Mouse (Mus musculus) yolk sac, embryonic 10.5 days (tissue): ENCODE measurements around the gene Creb3l1.

ENCODE experiments used
- DNase-seq: peaks from one replicate; pipeline ENCODE4 v3.0.0-alpha.2; 2017; ENCODE audit warnings: low spot score

The Creb3l1 gene

DNA sequence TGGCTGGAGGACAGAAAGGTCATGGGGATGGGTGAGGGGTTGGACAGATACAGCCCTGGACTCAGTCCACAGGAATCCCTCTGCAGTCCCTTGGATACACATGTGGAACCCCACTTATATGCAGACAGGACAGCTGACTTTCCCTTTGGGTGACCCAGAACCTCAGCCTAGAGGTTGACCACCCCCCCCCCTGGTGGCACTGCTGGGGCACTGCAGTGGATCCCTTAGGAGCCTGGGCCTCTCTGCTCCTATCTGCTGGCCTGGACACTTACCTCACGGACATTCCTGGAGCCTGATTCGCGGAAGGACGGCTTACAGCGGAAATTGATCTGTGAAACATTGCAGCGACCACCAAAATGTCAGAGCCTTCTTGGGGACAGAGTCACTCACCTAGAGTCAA lies 81.9 kb downstream of the Creb3l1 start:
- DNase-seq: no peak

DNA sequence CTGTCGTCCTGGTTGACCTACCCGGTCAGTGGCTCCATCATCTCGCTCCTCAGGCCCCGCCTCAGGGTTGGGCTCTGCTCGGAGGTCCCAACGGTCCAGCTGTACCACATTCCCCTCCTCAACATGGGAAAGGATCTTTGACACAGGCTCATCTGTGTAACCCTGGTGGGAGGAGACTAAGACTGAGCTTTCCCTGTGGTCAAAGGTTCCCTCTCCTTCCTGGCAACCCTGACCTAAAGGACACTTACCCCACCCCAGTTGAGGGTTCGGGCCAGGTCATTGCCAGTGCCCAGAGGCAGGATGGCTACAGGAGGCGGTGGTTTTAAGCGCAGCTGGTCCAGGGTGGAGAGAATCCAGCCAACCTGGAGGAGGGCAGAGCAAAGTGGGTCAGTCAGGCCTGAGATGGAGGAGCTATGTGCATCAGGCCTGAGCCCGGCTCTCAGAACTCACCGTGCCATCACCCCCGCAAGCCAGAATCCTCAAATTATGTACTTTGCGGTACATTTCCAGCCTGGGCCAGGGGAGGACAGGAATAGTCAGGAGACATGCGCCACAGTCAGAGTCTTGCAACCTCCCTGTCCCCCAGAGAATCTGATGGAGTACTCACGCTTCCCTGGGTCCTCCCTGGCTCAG lies 84.9 kb downstream of the Creb3l1 start:
- DNase-seq: no peak

DNA sequence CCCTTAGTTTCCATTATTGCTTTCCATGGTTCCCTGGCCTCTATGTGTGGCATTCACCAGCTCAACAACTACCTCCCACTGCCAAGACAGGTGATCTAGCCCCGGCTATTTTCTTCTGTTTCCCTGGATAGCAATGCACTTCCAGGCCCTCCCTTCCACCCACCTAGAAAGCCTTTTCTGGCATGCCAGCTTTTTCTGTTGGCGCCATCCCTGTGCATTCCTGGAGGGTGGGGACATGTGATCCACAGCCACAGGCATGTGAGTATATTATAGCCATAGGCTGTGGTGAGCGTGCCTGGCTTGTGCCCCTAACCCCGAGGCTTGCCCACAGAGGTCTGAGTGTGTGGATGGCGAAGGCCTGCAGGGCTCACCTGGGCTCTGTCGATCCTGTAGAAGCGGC lies 88.1 kb downstream of the Creb3l1 start:
- no peak for DNase-seq

DNA sequence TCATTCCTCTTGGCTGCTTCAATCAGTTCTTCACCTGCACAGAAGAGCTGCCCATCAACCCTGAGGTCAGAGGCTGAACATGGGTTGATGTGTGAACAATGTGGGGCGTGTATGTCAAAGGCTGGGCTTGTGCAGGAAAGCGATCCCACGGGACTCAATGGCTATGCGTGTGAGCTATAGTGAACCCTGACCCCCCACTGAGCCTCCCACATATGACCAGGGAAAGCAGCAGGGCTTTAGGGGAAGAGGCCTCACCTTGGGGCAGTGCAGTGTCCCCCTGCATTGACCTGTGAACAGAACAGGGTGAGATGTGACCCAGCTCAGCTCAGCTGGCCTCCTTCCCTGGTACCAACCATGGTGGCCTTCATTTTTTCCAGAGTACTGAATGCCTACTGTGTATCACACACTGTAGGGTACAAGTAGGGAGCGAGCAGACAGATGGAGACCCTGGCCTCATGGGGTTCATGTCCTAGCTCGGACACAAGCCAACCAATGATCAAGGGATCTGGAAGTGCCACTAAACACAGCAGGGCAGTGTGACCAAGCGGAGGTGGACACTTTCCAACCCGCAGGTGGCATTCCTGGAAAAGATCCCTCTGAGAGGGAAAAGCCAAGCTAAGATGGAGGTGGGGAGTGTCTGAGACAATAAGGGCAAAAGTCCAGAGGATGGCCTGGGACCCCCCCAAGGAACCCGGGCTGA lies 89.3 kb downstream of the Creb3l1 start:
- no peak for DNase-seq

DNA sequence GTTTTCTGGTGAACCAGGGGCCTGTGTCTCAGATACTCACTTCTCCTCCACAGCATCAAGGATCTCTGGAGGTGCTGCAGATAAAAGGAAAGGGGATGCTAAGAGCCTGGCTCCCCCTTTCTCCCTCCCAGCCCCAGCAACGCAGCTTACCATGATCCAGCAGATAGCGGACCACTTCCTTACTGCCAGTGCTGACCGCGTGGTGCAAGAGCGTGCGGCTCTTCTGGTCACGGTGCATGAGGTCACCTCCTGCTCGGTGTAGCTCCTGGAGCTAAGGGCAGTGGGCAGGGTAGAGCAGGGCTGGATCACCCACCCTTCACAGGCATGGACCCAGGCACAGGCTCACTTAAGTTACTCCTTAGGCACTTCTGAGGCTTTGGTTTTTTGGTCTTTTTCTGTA lies 90.3 kb downstream of the Creb3l1 start:
- DNase-seq: no peak

DNA sequence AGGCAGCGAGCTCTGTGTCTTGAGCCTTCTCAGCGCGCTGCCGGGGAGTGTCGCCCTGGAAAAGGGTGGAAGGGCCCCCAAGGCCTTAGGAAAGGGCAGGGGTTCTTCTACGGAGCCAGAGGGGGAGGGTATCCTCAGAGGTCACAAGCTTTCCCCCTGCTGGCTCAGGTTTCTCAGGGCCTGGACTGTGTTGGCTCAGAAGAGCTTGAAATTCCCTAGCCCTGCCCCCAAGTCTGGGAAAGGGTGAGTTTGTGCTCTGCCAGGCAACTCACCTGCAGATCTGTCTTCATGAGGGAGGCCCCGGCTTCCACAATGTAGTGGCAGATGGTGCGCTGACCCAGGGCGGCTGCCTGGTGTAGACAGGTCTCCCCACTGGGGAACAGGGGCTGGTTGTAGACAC lies 90.8 kb downstream of the Creb3l1 start:
- peak; percentile 58 for DNase-seq

DNA sequence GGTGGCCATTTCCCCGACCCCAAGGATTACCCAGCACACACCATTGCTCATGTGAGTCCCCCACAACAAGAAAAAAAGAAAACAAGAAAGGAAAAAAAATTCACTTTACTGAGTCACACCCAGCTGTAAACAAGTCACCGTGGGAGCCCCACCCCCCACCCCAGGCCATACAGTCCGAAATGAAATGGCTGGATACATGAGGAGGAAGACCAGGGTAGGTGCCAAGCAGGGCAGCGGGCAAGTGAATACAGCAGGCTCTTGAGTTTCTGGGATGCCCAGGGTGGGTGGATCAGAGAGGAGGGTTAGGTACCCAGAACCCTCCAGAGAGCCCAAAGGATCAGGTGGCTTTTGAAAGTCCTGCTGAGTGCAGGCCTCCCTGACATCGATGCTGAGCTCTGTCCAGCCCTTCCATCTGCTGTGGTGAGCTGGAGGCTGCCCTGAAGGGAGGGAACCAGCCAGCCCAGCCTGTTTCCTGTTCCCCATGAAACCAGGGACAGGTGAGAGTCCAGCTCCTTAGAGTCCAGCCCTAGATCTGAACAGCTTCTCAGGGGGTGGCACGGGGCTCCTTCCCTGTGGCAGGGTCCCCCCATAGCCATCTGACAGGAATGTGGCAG lies 91.5 kb downstream of the Creb3l1 start:
- no peak for DNase-seq
